Mouse (Mus musculus) brain, embryonic 14.5 days (tissue): ENCODE measurements around the gene Nfkbie. TPM values are rescaled to one million over a fixed set of nuclear protein-coding genes. Genes with fewer than 3 reads are reported as not detected.

Source experiments
- DNase-seq: peaks from one replicate; pipeline ENCODE4 v3.0.0-alpha.2; 2011; ENCODE audit warnings: low read depth
- CTCF ChIP-seq: fragments of 200-500 bp; IDR thresholded peaks from 2 replicates; pipeline ENCODE4 v1.5.1; 2012; ENCODE audit warnings: inconsistent platforms, mild to moderate bottlenecking, moderate library complexity, borderline replicate concordance; ENCODE audit not compliant: insufficient read depth, insufficient read length; ENCODE audit errors: extremely low read depth
- POLR2A ChIP-seq: fragments of 200-500 bp; IDR thresholded peaks from 2 replicates; pipeline ENCODE4 v1.6.1; 2012; ENCODE audit warnings: mild to moderate bottlenecking, inconsistent platforms, borderline replicate concordance; ENCODE audit not compliant: poor library complexity, insufficient read depth, insufficient read length, severe bottlenecking; ENCODE audit errors: extremely low read depth
- polyA plus RNA-seq: library from polyadenylated mRNA; depleted of rRNA; stranded (reverse); fragments of >200 nt; gene quantifications from 2 replicates; pipeline ENCODE4 v1.2.3, GENCODE M21; 2012; rRNA removed

Gene Nfkbie
- polyA plus RNA-seq, 1 experiment: 3.4 TPM

DNA sequence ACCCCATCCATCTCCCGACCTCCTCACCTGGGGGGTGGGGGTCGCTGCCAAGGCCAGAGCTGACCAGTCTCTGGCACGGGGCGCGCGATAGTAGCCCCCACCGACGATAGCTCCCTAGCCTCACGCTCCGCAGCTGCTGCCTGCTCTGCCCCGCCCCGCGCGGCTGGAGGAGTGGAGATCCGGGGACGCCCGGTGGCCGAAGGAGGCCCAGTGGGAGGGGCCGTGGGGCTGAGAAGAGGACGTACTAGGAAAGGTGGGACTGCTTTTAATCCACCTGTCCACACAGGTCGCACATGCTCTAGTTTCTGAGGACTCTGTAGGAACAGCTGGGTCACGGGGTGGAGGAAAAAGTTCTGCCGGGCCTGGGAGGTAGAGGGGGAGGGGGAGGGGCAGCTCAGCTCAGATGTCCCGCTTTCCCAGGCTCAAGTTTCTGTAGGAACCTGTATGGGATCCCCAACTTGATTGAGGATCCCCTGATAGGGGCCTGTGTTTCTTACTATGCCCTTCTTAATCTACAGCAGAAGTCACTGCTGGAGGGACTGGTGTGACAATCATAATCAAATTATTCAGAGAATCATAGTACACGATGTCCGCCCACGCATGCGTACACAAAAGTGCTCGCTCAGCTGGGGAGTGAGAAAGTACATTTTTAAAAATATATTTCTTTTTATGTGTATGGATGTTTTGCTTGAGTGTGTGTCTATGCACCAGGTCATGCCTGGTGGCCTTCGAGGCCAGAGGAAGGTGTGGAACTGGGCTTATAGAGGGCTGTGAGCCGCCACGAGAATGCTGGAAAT is 44.1 kb downstream of the Nfkbie start, which contains the start of gene Slc29a1:
Gene Slc29a1 (minus strand): TSS at position 161 of the 797 bp plus-strand sequence.
- TF ChIP-seq POLR2A: no peak
- no peak for TF ChIP-seq CTCF
- DNase-seq: no peak

- no peak for TF ChIP-seq POLR2A
- TF ChIP-seq CTCF: no peak
- DNase-seq: no peak
Measured at GRCm38 (mm10) chr17:45600267-45600666, 44.8 kb downstream of the Nfkbie start.

DNA sequence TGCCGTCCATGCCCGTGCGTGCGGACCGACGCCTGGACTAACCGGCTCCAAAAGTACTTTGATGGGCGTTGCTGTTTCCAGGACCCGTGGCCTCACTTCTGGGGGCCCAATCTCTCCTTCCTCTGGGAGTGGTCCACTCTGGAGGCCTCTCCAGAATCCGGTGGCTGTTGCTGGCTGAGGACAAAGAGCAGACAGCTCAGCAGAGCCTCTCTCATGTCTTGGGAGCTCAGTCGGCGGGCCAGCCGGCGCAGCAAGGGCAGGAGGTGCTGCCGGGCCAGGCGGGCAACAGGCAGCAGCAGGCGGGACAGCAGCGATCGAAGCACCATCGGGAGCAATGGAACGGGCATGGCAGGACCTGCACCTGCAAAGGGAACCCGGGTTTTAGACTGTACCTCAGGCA is 45.8 kb downstream of the Nfkbie start:
- TF ChIP-seq CTCF (no peak), POLR2A (no peak)
- DNase-seq: no peak

DNA sequence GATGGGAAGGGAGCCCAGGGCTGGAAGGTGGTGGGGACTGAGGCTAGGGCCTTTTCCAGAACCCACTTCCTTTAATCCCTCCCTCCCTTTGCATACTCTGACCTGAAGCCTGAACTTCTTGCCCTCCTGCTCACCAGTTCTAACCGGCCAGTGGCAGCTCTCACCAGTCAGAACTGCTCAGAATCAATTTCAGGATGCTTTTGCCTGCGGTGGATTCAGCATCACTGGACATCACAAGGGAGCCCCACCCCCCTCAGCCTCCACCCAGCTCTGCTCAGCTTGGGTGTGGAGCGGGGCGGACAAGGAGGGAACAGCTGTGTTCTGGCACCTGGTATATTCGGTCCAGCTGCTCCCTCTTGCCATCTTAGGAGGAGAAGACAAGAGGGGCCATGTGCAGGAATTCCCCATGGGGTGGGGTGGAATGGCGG is 46.4 kb downstream of the Nfkbie start, which contains the start of gene Mymx:
Gene Mymx (minus strand): TSS at position 226 of the 428 bp plus-strand sequence.
- TF ChIP-seq CTCF (no peak), POLR2A (no peak)
- no peak for DNase-seq

- no peak for TF ChIP-seq CTCF
- TF ChIP-seq POLR2A: no peak
- no peak for DNase-seq
Measured at GRCm38 (mm10) chr17:45602984-45603383, 47.5 kb downstream of the Nfkbie start.

DNA sequence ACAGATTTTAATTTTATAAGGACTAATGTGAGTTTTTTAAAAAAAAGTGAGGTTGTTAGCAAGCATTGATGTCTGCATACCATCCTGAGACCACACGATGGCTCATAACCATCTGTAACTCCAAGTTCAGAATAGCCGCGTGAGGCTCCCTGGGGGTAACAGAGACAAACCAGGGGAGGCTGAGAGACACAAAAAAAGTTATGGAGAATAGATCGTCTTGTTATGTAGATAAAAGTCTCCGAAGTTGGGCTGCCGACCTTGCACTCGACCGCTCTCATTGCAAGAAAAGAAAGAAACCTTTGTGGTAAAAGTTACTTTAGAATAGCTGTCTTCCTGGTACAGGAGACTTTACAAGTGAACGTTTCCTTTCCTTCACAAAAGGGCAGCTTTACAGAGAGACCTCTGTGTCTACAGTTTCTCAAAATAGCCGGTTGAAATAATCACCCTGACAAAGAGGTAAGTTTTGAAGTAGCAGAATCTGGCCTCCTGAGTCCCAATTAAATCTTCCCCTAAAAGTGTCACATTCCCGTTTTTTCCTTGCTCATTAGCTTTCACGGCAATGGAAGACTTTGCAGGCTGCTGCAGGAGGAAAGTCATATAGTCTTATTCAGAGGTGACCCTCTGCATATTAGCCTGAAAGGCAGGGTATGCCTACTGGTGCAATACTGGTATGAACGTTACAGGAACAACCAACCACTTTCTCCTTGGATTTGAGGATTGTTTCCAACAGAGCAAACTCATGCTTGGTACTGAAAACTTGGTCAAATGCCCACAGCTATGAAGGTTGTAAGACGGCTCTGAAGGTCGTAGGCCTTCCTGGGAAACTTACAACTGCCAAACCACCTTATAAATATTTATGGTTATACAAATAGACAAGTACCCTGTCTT is 51.7 kb downstream of the Nfkbie start:
- TF ChIP-seq CTCF: no peak
- DNase-seq: no peak

DNA sequence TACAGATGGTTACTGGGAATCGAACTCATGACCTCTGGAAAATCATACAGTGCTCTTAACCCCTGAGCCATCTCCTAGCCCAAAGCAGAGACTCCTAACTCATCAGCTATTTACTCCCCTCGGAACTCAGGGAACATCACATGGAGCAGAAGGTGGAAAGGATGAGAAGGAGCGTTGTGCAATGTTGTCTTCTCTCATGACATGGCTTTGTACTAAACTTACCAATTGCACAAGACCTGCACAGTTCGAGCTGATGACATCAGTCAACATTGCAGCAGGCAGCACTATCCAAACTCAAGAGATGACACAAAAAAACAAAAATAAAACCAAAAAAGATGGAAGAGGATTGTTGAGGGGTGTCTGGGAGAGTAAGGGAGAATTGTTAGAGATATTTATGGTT is 52.9 kb downstream of the Nfkbie start:
- no peak for TF ChIP-seq POLR2A
- no peak for TF ChIP-seq CTCF
- no peak for DNase-seq

DNA sequence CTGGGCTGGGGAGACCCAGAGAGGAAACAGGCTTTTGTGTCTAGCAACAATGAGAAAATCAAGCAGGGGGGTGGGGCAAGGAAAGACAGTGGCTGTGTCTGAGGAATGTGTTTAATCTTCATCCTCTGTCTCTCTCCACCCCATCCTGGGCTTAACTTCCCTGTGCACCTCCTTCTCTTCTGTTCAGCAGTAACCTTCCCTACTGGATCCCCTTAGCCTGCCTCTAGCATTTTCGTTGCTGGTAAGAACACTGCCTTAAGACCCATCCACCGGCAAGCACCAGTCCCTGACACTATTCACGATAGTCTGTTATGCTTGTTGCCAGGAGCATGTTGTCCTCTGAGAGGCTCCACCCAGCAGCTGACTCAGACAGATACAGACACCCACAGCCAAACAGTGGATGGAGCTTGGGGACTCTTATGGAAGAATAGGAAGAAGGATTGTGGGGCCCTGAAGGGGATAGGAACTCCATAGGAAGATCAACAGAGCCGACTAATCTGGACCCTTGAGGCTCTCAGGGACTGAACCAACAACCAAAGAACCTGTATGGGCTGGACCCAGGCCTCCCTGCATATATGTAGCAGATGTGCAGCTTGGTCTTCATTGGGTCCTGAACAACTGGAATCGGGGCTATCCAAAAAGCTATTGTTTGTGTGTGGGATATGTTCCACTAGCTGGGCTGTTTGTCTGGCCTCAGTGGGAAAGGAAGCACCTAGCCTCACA is 54.8 kb downstream of the Nfkbie start:
- DNase-seq: no peak
- TF ChIP-seq POLR2A (no peak), CTCF (no peak)

GRCm38 (mm10) chr17:45612008-45612407 is 56.5 kb downstream of the Nfkbie start:
- no peak for DNase-seq
- no peak for TF ChIP-seq POLR2A

Other genes with a start within 250 kb of the Nfkbie start
- 31.0 and 41.3 TPM in 2 replicates for gene Cdc5l, start 122.0 kb upstream of the Nfkbie start, polyA plus RNA-seq
- 0.97 and 1.3 TPM in 2 replicates for gene Spats1, start 80.3 kb upstream of the Nfkbie start, polyA plus RNA-seq
- gene Aars2, start 48.9 kb upstream of the Nfkbie start, polyA plus RNA-seq: 21.0 and 23.3 TPM in 2 replicates
- gene Tcte1, start 32.3 kb upstream of the Nfkbie start, polyA plus RNA-seq: 0.40 and 0.92 TPM in 2 replicates
- 33.3 and 46.5 TPM in 2 replicates for gene Tmem151b, start 6.0 kb upstream of the Nfkbie start, polyA plus RNA-seq
- gene Slc35b2, start 8.2 kb downstream of the Nfkbie start, polyA plus RNA-seq: 79.5 and 89.1 TPM in 2 replicates
- gene Hsp90ab1, start 17.6 kb downstream of the Nfkbie start, polyA plus RNA-seq: 677 and 1,066 TPM in 2 replicates
- gene Slc29a1, start 43.9 kb downstream of the Nfkbie start, polyA plus RNA-seq: 43.6 and 60.9 TPM in 2 replicates
- 0.42 and 0.92 TPM in 2 replicates for gene Mymx, start 46.4 kb downstream of the Nfkbie start, polyA plus RNA-seq
- 0.13 and 0.62 TPM in 2 replicates for gene Capn11, start 103.6 kb downstream of the Nfkbie start, polyA plus RNA-seq
- gene Mrpl14, start 130.6 kb downstream of the Nfkbie start, polyA plus RNA-seq: 74.8 and 101 TPM in 2 replicates
- 306 and 323 TPM in 2 replicates for gene Tmem63b, start 131.2 kb downstream of the Nfkbie start, polyA plus RNA-seq
- 0.21 TPM in 1 of 2 replicates, not detected in the other for gene 1600014C23Rik, start 178.1 kb downstream of the Nfkbie start, polyA plus RNA-seq